Mouse (Mus musculus) liver, postnatal 0 days (tissue): ENCODE measurements at regions not wholly inside any gene's neighbourhood (a gene's known extent, or its start where the extent isn't known, plus 50 kb on each side); places are given as distances from the start of the nearest gene placed in this dataset.

Experiments
- CTCF ChIP-seq: sonication (generic); IDR thresholded peaks from 2 replicates; pipeline ENCODE4 v1.5.1; 2016; ENCODE audit warnings: antibody characterized with exemption, low read depth
- EP300 ChIP-seq: IDR thresholded peaks from 2 replicates; pipeline ENCODE4 v1.6.1; 2016; ENCODE audit warnings: antibody characterized with exemption, low read depth, mild to moderate bottlenecking

DNA sequence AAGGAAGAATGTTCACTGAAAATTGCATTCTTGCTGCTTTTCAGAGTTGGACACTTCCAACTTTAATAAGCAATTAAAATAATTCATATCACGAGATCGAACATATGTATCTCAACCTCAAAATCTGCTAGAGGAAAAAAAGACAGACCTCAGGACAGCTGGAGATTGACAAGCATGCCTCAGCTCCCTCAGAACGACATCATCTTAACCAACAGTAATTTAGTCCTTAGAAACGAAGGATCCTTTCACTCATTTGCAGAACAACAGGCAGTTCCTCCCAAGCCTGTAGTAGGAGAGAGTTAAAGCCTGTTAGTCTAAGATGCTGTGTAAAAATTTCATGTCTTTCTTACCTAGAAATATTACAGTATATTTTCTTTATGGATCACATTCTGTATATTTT is 95.2 kb upstream of the Pcsk5 start:
- TF ChIP-seq CTCF (no peak), EP300 (no peak)
